Mouse (Mus musculus) 3T3-L1 (cell line): Measurements from ENCODE around the gene Olfr223.
A peak's percentile ranks its signal among the peaks of the same experiment; 100 is the strongest.
"Not testable (repeated sequence)": the region's sequence is repeated elsewhere in the genome, so short reads cannot be mapped to it uniquely, and the experiment has no call there.

Experiments
- DNase-seq: peaks from one replicate; pipeline ENCODE4 v3.0.0-alpha.2; 2015; ENCODE audit warnings: low read depth, low spot score

Gene Olfr223

DNA sequence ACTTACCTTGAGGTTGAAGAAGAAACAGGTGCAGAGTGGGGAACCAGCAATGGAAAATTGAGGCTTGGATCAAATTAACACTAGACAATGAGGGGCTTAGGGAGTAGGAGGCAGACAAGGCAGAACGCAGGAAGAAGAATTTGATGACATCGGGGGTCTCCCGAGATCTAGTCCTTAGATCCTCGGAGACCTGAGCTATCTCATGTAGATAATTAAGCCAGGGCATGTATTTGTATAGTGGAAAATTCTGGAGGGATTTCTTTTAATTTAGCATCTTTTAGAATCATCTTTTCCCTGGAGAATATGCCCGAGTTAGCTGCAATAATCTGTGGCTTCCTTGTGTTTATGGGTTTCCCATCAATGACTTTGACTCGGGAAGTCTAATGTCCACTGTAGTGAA is at the start of gene Olfr223:
TSS of gene Olfr223 (minus strand) at position 101 of the 400 bp plus-strand sequence.
- DNase-seq = no peak

DNA sequence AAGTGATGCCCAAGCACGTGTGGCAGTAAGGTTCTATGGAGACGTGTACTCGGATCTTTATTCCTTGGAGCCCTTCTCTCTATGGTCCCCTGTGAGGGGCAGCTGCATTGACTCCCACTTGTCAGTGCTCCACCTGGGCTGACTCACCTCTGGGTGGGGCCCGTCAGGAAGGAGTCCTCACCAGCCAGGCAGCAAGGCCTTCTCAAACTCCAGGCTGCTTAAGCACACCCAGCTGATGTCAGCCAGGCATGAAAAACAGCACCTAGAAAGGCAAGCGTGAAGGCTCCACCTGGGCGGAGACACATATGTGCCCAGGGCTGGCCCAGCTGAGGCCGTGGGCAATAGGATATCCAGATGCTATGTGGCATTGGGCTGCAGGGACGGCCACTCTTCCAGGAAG is 49.3 kb upstream of the Olfr223 start:
- no peak for DNase-seq

DNA sequence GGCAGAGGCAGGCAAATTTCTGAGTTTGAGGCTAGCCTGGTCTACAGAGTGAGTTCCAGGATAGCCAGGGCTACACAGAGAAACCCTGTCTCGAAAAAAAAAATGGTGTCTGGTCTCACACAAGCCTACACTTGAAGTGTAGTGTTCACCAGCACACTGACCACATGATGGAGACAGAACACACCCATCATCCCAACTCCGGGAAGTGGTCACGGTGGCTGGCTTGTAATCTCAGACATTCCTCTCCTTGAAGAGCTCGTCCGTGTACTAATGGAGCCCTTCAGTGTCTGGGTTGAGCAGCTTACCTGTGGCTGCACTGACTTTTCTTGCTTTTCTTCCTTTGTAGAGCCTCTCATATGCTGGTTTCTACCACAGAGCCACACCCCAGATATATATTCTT is 48.1 kb upstream of the Olfr223 start:
- DNase-seq = peak; percentile 48

DNA sequence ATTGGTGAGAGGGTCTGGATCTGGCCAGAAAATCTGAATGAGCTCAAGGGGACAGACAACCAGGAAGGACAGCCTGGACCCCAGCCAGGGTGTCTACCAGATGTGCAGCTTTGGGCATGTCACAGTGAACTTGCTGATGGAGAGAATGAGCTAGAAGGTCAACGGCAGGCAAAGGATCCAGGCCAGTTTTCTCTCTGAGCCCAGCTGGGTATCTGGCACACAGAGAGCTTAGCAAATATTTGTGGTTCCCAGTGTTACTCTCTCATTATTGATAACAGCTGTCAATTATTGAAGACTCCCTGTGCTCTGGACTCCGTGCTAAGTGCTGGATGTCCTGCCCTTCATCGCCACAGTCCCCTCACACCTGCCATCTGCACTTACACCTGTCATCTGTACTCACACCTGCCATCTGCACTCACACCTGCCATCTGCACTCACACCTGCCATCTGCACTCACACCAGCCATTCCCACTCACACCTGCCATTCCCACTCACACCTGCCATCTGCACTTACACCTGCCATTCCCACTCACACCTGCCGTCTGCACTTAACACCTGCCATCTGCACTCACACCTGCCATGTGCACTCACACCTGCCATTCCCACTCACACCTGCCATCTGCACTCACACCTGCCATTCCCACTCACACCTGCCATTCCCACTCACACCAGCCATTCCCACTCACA is 47.0 kb upstream of the Olfr223 start:
- peak; percentile 22 for DNase-seq

DNA sequence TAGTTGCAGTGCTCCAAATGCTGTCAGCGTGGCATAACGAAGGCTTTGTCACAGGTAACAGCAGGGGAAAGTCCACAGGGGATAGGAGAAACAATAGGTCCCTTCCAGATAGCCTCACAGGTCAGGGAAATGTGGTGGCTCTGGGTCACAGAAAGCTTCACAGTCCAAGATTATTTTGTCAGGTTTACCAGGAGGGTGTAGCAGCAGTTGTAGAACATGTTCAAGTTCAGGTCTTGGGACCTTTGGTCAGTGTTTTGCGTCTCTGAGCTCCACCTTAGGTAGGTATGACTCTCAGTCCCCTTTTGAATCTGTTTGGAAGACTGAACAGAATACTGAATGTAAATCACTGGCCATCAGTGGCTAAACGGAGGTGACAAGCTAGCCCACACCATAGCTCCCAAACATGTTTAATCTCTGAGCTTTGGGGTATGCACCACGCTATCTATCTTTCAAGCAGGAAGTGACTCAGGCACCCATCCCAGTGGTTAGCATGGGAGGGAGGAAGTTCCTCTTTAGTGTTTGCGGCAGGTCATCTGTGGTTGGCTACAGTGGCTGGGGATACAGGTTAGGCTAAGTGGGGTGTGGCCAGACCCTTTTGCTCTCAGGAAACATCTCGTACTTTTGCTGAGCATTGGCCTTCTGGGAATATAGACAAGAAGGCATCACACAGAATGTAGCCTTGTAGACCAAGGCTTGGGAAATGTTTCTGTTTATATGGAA is 43.8 kb upstream of the Olfr223 start:
- DNase-seq = peak; percentile 36

DNA sequence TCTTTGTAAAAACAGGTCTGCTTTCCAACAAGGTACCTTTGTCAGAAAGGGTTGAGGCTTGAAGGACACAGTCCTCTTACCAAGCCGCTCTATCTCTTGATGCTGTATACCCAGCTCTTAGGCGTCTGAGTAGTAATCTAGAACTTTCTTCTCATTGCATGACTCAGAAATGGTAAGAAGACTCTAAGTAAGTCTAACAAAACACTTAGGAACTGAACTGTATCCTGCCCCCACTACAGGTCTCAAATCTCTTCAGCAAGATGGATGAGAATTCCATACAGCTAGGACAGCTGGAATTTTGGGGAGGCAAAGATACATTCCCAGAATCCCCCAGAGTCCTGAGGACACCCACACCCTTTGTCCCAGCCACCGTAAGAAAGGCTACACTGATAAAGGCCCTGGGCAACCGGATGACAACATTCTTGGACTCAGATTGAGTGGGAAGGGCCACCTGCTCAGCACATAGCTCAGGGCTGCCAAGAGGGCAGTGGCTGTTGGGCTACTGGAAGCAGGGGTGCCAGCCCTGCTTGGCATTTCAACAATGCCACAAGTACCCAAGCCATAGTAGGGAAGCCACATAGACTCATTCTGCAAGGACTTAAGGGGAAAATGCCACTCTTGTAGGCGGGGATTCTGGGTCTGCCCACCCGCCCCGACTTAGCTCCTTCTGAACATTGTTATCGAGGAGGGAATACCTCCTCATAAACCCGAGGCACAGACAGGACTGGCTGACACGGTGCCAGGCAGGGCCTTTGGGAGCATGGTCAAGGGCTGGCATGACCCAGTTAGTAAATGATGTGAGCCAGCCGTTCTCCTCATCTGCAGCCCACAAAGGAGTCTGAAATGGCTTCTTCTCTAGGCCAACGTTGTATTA is 43.0 kb upstream of the Olfr223 start:
- peak; percentile 62 for DNase-seq

DNA sequence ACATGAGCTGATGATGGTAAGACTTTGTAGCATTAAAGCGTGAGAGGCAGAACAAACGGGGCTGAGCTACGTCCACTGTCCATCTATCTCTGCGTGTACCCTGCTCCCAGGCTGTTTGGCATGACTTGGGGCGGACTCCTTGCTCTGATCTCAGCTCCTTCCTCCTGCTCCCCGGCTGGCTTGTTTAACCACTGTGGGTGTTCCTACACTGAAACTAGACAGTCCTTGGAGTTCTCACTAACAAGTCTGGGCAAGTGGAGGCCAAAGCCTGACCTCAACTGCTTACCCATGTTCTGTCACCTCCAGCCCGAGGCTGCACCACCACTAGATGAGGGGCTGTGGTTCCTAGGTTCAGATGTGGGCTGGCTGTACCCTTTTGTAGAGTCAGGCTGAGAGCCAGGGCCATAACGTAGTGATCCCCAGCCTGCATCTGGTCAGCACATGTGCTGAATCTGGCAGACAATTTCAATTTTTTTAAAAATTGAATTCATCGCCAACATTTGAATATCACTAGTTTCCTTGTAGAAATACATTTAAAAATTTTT is 42.2 kb upstream of the Olfr223 start:
- DNase-seq = peak; percentile 74

DNA sequence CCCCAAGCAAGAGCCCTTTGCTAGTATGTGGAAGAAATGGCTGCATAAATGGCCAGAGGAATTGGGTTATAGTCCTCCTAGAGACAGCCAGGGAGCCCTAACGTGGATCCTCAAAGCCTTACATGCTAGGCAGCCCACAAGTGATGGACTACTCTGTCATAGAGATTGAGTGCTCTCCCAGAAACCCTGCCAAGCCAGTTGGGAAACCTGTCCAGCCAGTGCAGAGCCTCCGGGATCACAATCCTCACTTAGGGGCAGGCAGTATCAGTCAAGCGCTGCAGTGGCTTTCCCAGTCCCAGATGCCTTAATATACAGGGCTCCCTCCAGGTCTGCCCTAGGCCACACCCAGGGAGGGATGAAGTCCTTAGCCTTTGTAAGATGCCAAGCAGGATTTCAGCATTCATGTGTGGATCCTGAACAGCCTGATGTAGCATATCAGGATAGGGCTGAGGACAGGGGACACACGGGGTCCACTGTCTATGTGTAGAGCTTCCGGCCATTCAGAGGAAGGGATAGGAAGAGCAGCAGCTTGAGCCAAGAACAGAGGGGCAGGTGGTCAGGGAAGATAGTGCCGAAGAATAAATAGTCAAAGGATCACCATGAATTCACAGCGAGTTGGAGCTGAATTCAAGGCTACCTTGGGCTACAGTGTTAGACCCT is 41.0 kb upstream of the Olfr223 start:
- DNase-seq = no peak

DNA sequence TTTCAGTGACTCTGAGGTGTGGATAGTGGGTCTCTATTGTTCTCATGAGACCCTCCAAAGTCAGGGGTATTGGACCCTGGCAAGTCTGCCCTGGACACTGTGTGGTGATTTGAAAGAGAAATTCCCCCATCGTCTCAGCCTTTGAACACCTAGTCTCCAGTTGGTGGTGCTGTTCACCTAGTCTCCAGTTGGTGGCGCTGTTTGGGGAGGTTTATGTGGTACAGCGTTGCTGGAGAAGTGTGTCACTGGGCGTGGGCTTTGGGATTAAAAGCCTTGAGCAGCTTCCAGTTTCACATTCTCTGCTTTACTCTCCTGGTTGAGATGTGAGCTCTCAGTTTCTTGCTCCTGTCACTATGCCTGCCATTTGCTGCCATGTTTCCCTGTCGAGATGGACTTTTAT is 39.9 kb upstream of the Olfr223 start:
- peak; percentile 56 for DNase-seq

DNA sequence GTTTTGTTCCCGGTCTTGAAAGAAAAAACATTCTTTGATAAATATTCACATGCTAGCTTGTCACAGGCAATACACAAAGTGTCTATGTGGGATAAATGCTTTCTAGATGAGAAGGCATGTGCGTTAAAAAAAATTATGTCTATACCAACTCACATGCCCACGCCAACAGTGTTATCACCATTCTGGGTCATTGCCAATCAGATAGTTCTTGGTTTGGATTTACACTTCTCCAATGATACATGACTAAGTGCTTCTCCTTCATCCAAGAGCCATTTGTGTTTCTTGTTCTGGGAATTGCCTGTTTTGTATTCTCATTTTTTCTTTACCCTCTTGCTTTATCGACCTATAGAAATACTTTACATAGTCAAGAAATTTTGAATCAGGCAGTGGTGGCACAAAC is 38.9 kb upstream of the Olfr223 start:
- DNase-seq = peak; percentile 27

DNA sequence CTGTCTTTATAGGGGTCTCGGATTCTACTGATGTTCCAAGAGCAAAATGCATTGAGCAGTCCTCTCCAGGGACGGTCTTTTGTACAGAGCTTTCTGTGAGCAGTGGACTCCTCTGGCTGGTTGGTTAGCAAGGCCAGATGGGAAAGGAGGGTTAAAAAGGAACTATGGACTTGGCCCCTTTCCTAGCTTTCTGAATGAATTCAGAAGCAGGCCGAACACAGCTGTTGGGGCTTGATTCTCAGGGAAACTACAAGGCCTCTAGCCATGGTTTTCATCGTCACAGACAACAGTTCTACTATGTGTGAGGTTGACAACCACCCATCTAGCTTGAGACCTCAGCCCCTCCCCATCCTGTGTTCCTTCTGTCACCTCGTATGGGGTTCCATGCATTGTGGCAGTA is 36.8 kb upstream of the Olfr223 start:
- DNase-seq = no peak

DNA sequence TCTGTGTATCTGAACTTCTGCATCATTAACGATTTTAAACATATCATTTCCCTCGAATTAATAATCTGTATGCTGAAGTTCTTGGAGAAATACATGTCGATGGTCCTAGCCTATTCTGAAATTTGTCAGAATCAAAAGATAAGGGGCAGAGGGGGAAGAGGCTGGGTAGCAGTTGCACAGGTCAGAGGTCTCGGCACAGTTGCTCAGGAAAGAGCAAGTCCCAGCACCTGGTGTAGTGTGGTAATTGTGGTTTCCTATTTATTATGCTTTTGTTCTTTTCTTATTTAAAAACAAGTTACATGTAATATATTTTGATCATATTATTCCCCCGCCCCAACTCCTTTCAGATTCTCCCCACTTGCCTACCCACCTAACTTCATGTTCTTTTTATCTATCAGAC is 35.1 kb upstream of the Olfr223 start:
- DNase-seq = no peak

DNA sequence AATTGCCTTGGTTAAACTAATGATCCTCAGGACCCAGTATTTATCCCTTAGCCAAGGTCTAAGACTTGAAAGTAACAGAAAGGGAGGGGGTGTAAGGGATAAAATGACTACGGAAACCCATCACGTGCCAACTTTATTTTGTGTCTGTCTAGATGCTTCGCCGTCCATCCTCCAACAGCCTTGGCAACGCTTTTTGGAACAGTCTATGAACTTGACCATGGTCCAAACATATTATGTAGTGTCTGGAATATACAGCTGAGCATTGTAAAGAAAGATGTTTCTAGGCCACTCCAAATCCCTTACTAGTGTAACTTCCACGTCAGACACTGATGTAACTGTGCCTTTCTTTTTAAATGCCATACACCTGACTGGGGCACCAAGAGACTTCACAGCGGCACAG is 33.1 kb upstream of the Olfr223 start:
- DNase-seq = no peak

DNA sequence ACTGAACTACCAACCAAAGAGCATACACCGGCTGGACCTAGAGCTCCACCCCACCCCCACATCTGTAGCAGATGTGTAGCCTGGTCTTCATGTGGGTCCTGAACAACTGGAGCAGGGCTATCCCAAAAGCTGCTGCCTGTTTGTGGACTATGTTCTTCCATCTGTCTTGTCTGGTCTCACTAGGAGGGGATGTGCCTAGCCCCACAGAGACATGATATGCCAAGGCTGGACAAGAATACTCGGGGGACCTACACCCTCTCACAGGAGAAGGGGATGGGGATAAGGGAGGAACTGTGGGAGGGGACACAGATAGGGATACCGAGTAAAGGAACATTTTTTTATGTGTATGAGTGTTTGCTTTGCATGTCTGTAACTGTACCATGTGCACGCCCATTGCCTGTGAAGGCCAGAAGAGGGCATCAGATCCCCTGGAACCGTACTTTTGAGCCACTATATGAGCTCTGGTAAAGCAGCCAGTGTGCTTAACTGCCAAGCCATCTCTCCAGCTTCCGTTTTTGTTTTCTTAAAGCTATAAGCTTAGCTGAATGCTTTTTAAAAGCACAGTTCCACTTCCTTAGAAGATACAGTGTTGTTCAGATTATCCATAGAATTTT is 31.0 kb upstream of the Olfr223 start:
- DNase-seq = peak; percentile 91

DNA sequence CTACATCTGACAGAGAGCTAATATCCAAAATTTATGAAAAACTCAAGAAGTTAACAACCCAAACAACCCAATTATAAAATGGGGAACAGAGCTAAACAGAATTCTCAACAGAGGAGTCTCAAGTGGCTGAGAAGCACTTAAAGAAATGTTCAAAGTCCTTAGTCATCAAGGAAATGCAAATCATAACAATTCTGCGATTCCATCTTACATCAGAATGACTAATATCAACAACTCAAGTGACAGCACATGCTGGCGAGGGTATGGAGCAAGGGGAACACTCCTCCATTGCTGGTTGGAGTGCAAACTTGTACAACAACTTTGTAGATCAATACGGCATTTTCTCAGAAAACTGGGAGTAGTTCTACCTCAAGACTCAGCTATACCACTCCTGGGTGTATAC is 29.1 kb upstream of the Olfr223 start:
- peak; percentile 54 for DNase-seq

DNA sequence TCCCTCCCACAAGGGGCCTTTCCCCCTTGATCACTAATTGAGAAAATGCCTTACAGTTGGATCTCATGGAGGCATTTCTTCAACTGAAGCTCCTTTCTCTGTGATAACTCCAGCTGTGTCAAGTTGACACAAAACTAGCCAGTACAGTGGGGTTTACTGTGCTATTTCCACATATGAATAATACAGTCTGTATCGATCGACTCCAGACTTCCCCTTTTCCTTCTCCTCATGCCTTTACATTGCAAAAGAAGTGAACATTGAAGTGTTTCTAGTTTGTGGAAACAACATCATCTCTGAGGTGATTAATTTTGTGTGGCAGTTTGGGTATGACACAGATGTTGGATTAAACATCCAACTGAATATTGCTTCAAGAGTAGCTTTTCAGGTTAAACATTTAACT is 23.9 kb upstream of the Olfr223 start:
- DNase-seq = not testable (repeated sequence)

DNA sequence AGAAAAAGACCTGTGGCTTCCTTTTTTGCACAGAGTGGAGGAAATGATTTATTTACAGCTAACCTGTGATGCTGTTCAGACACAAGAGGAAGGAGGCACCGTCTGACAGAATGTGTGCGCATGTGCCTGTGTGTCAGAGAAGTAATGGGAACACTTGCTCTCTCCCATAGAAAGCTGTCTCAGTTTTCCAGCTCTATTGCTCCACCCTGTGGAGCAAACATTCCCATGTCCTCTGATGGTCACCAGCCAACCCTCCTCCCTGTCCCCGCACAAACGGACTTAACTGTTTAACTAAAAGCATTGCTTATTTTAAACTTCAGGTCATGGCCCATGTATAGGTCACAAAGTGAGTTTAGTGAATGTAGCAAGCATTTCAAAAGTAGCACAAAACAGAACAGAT is 21.0 kb upstream of the Olfr223 start:
- peak; percentile 83 for DNase-seq

DNA sequence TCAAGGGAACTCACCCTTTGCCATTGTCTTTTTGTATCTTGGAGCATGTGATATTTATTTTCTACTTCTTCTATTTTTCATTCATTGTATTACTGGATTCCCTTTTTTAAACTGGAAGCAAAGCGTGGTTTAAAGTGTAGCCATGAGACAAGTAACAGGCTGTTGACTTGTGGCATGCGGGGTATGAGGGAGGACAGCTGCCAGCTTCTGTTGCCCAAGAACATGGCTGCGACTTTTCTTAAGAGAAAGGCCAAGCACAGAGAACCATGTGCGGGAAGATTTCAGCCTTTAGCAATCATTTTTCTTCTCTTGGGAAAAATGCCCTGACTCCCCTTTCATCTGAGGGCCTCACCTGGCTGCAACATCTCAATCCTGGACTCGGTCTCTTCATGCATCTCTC is 18.6 kb upstream of the Olfr223 start:
- no peak for DNase-seq

DNA sequence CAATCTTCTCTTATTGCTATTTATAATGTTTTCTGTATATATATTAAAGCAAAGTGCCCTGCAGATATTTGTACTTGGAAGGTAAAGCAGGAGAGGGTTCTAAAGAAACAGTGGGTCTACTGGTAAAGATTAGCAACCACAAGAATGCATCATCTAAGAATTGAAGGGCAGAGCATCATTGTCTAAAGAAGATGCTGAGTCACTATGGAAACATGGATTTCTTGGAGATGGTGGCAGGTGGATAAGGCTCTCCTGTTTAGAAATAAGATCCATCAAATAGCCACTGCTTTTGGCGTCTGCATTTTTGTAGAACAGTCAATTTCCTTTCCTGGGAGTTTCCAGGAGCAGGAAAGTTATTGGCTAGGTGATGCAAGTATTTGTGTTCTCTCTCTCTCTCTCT is 9.2 kb upstream of the Olfr223 start:
- DNase-seq = peak; percentile 56

DNA sequence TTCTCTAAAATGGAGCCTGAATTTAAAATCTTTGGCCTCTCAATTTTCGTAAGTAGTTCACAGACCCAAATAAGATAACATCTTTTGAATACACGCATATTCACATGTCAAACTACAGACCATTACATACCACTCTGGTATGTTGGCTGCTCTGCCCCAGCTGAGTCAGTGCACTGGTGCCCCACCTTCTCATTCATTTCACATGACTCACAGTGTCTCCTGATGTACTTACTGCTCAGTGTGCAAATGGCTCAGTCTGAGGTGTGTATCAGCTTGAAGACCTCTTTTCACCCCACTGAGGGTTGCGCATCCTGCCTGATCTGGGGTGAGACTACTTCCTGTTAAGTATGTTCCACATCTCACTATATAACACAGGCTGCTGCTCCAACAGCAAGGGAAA is 7.8 kb upstream of the Olfr223 start:
- DNase-seq = peak; percentile 97

DNA sequence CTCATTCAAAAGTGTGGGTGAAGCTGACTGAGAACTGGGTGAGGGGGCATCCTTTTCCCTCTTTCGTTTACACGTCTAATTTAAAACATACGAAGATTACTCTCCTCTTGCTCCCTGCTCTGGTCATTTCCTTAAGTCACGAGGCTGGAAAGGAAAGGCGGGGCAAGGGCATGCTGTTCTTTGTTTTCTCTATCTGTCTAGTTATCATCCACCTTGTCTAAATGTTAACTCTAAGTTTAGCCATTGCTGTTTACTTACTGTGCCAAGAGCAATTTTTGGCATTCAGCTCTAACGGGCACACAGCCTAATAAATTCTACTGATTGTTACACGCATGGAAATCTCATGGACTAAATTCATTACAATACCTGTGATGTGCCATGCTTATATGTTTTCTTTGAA is 6.1 kb upstream of the Olfr223 start:
- no peak for DNase-seq
